ENCODE assay signal across 31 mouse cellular contexts in genomic region chr3:115869360-115869759, GRCm38 (mm10). TPM values are rescaled to one million over a fixed set of nuclear protein-coding genes. Genes with fewer than 3 reads are reported as not detected.
DNase-seq lines count a peak whose midpoint lies in the region; ATAC-seq and TF ChIP-seq lines count a peak whose summit lies in the region.
"Had no signal": no experiment of that assay in that cellular context is flagged by ENCODE, and none has a peak within 500 bp of the region (broad histone marks: within the 10 kb centered on the region; RNA-seq: fewer than 3 reads in every experiment).

No protein-coding gene starts in this region.

- no peak overlapping the region for H3K9ac ChIP-seq in liver, embryonic 11.5 days (ENCODE audit: low read depth, low read length)
- H3K9ac ChIP-seq in liver, embryonic 15.5 days = no peak overlapping the region
- no peak overlapping the region for H3K9ac ChIP-seq in forebrain, postnatal 0 days
- H3K9ac ChIP-seq: forebrain, embryonic 13.5 days; hindbrain, embryonic 15.5 days; limb, embryonic 12.5 days; neural tube, embryonic 15.5 days had no signal

- no peaks in the 10 kb centered on the region for H3K9me3 ChIP-seq in liver, embryonic 11.5 days (ENCODE audit: control insufficient read depth, low read length)
- H3K9me3 ChIP-seq in liver, embryonic 15.5 days (replicated peaks) = no peaks in the 10 kb centered on the region
- H3K9me3 ChIP-seq in forebrain, postnatal 0 days (ENCODE audit: low read length) = no peaks in the 10 kb centered on the region
- H3K9me3 ChIP-seq: forebrain, embryonic 13.5 days; hindbrain, embryonic 15.5 days; limb, embryonic 12.5 days; neural tube, embryonic 15.5 days had no signal

- TF ChIP-seq CTCF in forebrain, postnatal 0 days (IDR thresholded peaks at IDR 0.05; ENCODE audit: low read depth) = no peak

- no peaks in the 10 kb centered on the region for H3K27me3 ChIP-seq in liver, embryonic 11.5 days (replicated peaks; ENCODE audit: control insufficient read depth, insufficient read depth, low read length)
- no peaks in the 10 kb centered on the region for H3K27me3 ChIP-seq in liver, embryonic 15.5 days
- H3K27me3 ChIP-seq in forebrain, postnatal 0 days (ENCODE audit: insufficient read depth, low read length) = no peaks in the 10 kb centered on the region
- H3K27me3 ChIP-seq: forebrain, embryonic 13.5 days; hindbrain, embryonic 15.5 days; limb, embryonic 12.5 days; neural tube, embryonic 15.5 days had no signal

- no peaks in the 10 kb centered on the region; the same call in 1 of the 2 replicates for H3K4me1 ChIP-seq in liver, embryonic 11.5 days (replicated peaks; ENCODE audit: control insufficient read depth, insufficient read depth, low read length)
- peaks cover 3% of the 10 kb centered on the region; the same call in 1 of the 2 replicates for H3K4me1 ChIP-seq in liver, embryonic 15.5 days (replicated peaks)
- no peaks in the 10 kb centered on the region for H3K4me1 ChIP-seq in forebrain, postnatal 0 days (ENCODE audit: insufficient read depth)
- H3K4me1 ChIP-seq: forebrain, embryonic 13.5 days; hindbrain, embryonic 10.5 days; hindbrain, embryonic 15.5 days; limb, embryonic 12.5 days; neural tube, embryonic 15.5 days had no signal

- WGBS in liver, embryonic 11.5 days = 19% methylated on average over 2 of the region's 2 CpGs
- 15% methylated on average over 2 of the region's 2 CpGs for WGBS in liver, embryonic 15.5 days (ENCODE audit: insufficient replicate concordance)
- 88% methylated on average over 2 of the region's 2 CpGs for WGBS in forebrain, postnatal 0 days

- no peak overlapping the region for H3K4me2 ChIP-seq in liver, embryonic 11.5 days
- no peak overlapping the region for H3K4me2 ChIP-seq in liver, embryonic 15.5 days
- no peak overlapping the region for H3K4me2 ChIP-seq in forebrain, postnatal 0 days (ENCODE audit: low read depth)
- H3K4me2 ChIP-seq: forebrain, embryonic 13.5 days; heart, embryonic 11.5 days; hindbrain, embryonic 15.5 days; limb, embryonic 12.5 days; neural tube, embryonic 15.5 days had no signal

- peak; percentile 93 for ATAC-seq in liver, embryonic 11.5 days (replicated peaks; ENCODE audit: low FRiP score)
- 0 out of 2 replicates have a peak, but pooled peaks have one; percentile 54 for ATAC-seq in erythroid progenitor cell, adult 5-6 weeks (replicated peaks; ENCODE audit: low FRiP score, poor library complexity, severe bottlenecking)
- ATAC-seq in liver, embryonic 15.5 days (ENCODE audit: insufficient read depth) = peak; percentile 73
- no peak for ATAC-seq in forebrain, postnatal 0 days
- ATAC-seq: activated CD4-positive, CD25-positive, alpha-beta regulatory T cell, adult 4 months; forebrain, embryonic 13.5 days; lung, postnatal 0 days had no signal

- no peaks in the 10 kb centered on the region for H3K36me3 ChIP-seq in liver, embryonic 11.5 days (ENCODE audit: control insufficient read depth, insufficient read depth, low read length)
- no peaks in the 10 kb centered on the region for H3K36me3 ChIP-seq in liver, embryonic 15.5 days (replicated peaks)
- H3K36me3 ChIP-seq in forebrain, postnatal 0 days (ENCODE audit: insufficient read depth) = no peaks in the 10 kb centered on the region
- H3K36me3 ChIP-seq: hindbrain, embryonic 10.5 days; hindbrain, embryonic 15.5 days; limb, embryonic 12.5 days; neural tube, embryonic 15.5 days had no signal

- H3K4me3 ChIP-seq in liver, embryonic 11.5 days (ENCODE audit: low read depth, low read length) = no peak overlapping the region
- H3K4me3 ChIP-seq in liver, embryonic 15.5 days (replicated peaks) = no peak overlapping the region
- no peak overlapping the region for H3K4me3 ChIP-seq in forebrain, postnatal 0 days (ENCODE audit: low read depth, low read length)
- H3K4me3 ChIP-seq: forebrain, embryonic 13.5 days; hindbrain, embryonic 10.5 days; hindbrain, embryonic 15.5 days; layer of hippocampus, adult 2 months; left cerebral cortex, adult 2 months; limb, embryonic 12.5 days; neural tube, embryonic 15.5 days had no signal

- DNase-seq in liver, embryonic 11.5 days (ENCODE audit: low spot score) = no peak
- DNase-seq in liver = no peak
- DNase-seq in forebrain, postnatal 0 days = no peak
- DNase-seq in adrenal gland, adult 8-10 months = no peak
- no peak for DNase-seq in cerebellum, postnatal 25 days
- no peak for DNase-seq in heart, postnatal 4 days
- DNase-seq: adrenal gland, adult 2 months; cerebellum, adult 11 months; cerebellum, adult 9-11 months; gastrocnemius, postnatal 14 days; heart, adult 18-20 months; kidney, adult 18-20 months; kidney, postnatal 36 days; lung, adult 18-20 months; lung, postnatal 4 days; midbrain, embryonic 14.5 days; spleen, adult 18-20 months; thymus, adult 18-20 months; thymus, postnatal 25 days had no signal

- H3K27ac ChIP-seq in liver, embryonic 11.5 days (ENCODE audit: low read depth, low read length) = no peak overlapping the region
- no peak overlapping the region for H3K27ac ChIP-seq in liver, embryonic 15.5 days (replicated peaks)
- H3K27ac ChIP-seq in forebrain, postnatal 0 days (ENCODE audit: low read depth, low read length) = no peak overlapping the region
- H3K27ac ChIP-seq: forebrain, embryonic 13.5 days; hindbrain, embryonic 10.5 days; hindbrain, embryonic 15.5 days; layer of hippocampus, adult 2 months; left cerebral cortex, adult 2 months; limb, embryonic 12.5 days; neural tube, embryonic 15.5 days had no signal

RNA-seq across cellular contexts. Expression of gene Dph5, which starts 18.3 kb away (rescaled TPM):
- polyA plus RNA-seq in liver, embryonic 11.5 days (2014; fragmentation: Nextera tagmentation; extraction: Ambion mirVana) = 49.3 and 50.6 TPM in 2 replicates
- 1.3 and 7.9 TPM in 2 replicates for total RNA-seq in erythroid progenitor cell, adult 5-6 weeks (2015; ENCODE audit: low replicate concordance)
- 5.3 and 18.0 TPM in 2 replicates for total RNA-seq in erythroid progenitor cell, adult 5-6 weeks (2017; ENCODE audit: low replicate concordance)
- 15.4 and 15.7 TPM in 2 replicates for polyA plus RNA-seq in liver, embryonic 15.5 days (2015; fragmentation: Nextera tagmentation; extraction: Ambion mirVana)
- total RNA-seq in forebrain, postnatal 0 days (2014; rRNA removed) = 16.8 and 20.0 TPM in 2 replicates
- polyA plus RNA-seq in forebrain, postnatal 0 days (2015; fragmentation: Nextera tagmentation; extraction: Ambion mirVana) = 19.4 and 20.1 TPM in 2 replicates
- 10 to 100 TPM; 19.4 to 27.2 (median 21.3) TPM for total RNA-seq in adrenal gland, adult 8-10 months (2022)
- total RNA-seq in heart, postnatal 4 days (2021) = 10 to 100 TPM in 1 of 2 experiments, 1 to 10 TPM in 1; 8.7 to 11.4 TPM
